Mouse (Mus musculus) liver, embryonic 16.5 days (tissue): ENCODE data around the gene Olfr348. TPM values are rescaled to one million over a fixed set of nuclear protein-coding genes. Genes with fewer than 3 reads are reported as not detected.

ENCODE experiments used
- ATAC-seq: fragments of 200-750 bp; cut with Nextera tagmentation; 2 replicates; pipeline ENCODE4 v1.8.0; 2017; ENCODE audit warnings: low read depth, mild to moderate bottlenecking, moderate number of reproducible peaks, moderate library complexity
- H3K27ac ChIP-seq: fragments of 300-500 bp; sonication (generic); 2 replicates; pipeline ENCODE4 v1.5.1; 2014; ENCODE audit warnings: mild to moderate bottlenecking, low read length
- H3K27me3 ChIP-seq: fragments of 300-500 bp; sonication (generic); 2 replicates; pipeline ENCODE4 v1.6.1; 2014; ENCODE audit warnings: low read depth, low read length, mixed read lengths; ENCODE audit not compliant: control insufficient read depth, insufficient read depth
- H3K36me3 ChIP-seq: fragments of 300-500 bp; sonication (generic); 2 replicates; pipeline ENCODE4 v1.6.1; 2014; ENCODE audit warnings: mild to moderate bottlenecking; ENCODE audit not compliant: control insufficient read depth, insufficient read depth
- H3K4me1 ChIP-seq: fragments of 300-500 bp; sonication (generic); 2 replicates; pipeline ENCODE4 v1.6.1; 2014; ENCODE audit warnings: low read depth, low read length, mixed read lengths; ENCODE audit not compliant: control insufficient read depth
- H3K4me2 ChIP-seq: fragments of 300-500 bp; sonication (generic); 2 replicates; pipeline ENCODE4 v1.6.1; 2014; ENCODE audit warnings: low read depth, low read length, mixed read lengths
- H3K4me3 ChIP-seq: fragments of 300-500 bp; sonication (generic); 2 replicates; pipeline ENCODE4 v1.5.1; 2014; ENCODE audit warnings: low read depth, mild to moderate bottlenecking, low read length
- H3K9ac ChIP-seq: fragments of 300-500 bp; sonication (generic); 2 replicates; pipeline ENCODE4 v1.6.1; 2014; ENCODE audit warnings: low read depth, low read length
- H3K9me3 ChIP-seq: fragments of 300-500 bp; sonication (generic); replicated peaks from 2 replicates; pipeline ENCODE4 v1.6.1; 2016; ENCODE audit warnings: low read length; ENCODE audit not compliant: control insufficient read depth
- WGBS: fragments of 180-500 bp; shearing (Covaris S2); extraction: QIAGEN DNeasy Blood & Tissue Kit; methylation state at CpG from one replicate; pipeline ENCODE4 v1.1.7; 2014; ENCODE audit not compliant: insufficient replicate concordance; 5-methylcytosine and 5-hydroxymethylcytosine counted together
- polyA plus RNA-seq: library from polyadenylated mRNA; unstranded; fragments of >200 nt; fragmentation: Nextera tagmentation; extraction: Ambion mirVana; gene quantifications from 2 replicates; pipeline ENCODE4 v1.2.1, GENCODE M21; 2015

Gene Olfr348
- polyA plus RNA-seq = not detected in 2 replicates

DNA sequence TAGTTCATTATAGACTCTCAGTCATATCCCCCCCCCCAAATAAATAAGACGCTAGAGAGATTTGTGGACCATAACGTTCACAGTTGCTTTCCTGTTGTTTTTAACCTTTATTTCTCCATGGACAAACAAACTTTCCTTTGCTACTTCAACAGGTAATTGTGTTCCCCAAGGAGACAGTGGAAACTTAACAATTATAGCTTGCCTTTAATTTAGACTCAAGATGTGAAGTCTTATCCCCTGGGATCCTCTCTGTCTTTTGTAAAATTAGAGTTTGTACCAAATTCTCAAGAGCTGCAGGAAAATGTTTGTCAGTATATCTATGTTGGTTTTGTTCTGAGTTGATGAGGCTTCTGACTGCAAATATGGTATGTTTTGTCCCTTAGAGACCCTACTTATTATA is at the start of gene Olfr348:
TSS of gene Olfr348 (plus strand) at position 301 of the 400 bp plus-strand sequence.
- no peaks in the 10 kb centered on the region for H3K4me1 ChIP-seq
- no peak within 1 kb of the TSS for H3K9ac ChIP-seq
- H3K36me3 ChIP-seq = no peaks in the 10 kb centered on the region
- no peak within 1 kb of the TSS for H3K4me3 ChIP-seq
- H3K4me2 ChIP-seq = no peak within 1 kb of the TSS
- WGBS = 51% methylated on average over 2 of the region's 2 CpGs
- ATAC-seq = no peak
- no peaks in the 10 kb centered on the region for H3K27me3 ChIP-seq
- H3K9me3 ChIP-seq = no peaks in the 10 kb centered on the region
- no peak within 1 kb of the TSS for H3K27ac ChIP-seq

DNA sequence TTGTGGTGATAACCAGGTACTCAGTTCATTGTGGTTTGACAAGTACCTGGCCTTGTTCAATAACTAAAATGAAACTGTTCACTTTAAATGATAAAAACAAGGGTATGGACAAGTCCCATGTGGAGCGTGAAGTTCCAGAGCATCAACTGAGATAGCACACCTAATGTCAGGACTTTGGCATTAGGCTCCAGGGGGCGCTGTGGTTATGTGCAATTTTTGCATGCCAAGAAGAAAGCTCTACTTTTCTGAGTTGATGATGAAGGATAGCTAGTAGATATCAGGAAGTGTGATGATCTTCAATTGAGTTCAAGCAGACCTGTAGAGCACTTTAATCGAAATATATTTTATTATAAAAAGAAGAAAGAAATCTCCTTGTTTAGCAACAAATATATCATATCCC is 47.9 kb upstream of the Olfr348 start:
- H3K27me3 ChIP-seq = no peaks in the 10 kb centered on the region
- no peaks in the 10 kb centered on the region for H3K9me3 ChIP-seq
- no peak overlapping the region for H3K27ac ChIP-seq
- H3K9ac ChIP-seq = no peak overlapping the region
- H3K4me1 ChIP-seq = no peaks in the 10 kb centered on the region
- 38% methylated on average over 3 of the region's 3 CpGs for WGBS
- H3K36me3 ChIP-seq = no peaks in the 10 kb centered on the region
- H3K4me2 ChIP-seq = no peak overlapping the region
- no peak for ATAC-seq
- no peak overlapping the region for H3K4me3 ChIP-seq

GRCm38 (mm10) chr2:36790238-36790637 is 6.2 kb downstream of the Olfr348 start, which contains the start of gene Olfr50:
Gene Olfr50, plus strand, starts transcription at chr2:36790538.
- H3K9me3 ChIP-seq = no peaks in the 10 kb centered on the region
- H3K27me3 ChIP-seq = no peaks in the 10 kb centered on the region
- H3K4me2 ChIP-seq = no peak within 1 kb of the TSS
- no peaks in the 10 kb centered on the region for H3K36me3 ChIP-seq
- 51% methylated on average over 2 of the region's 2 CpGs for WGBS
- no peak within 1 kb of the TSS for H3K4me3 ChIP-seq
- H3K27ac ChIP-seq = no peak within 1 kb of the TSS
- ATAC-seq = no peak
- H3K4me1 ChIP-seq = no peaks in the 10 kb centered on the region
- no peak within 1 kb of the TSS for H3K9ac ChIP-seq

DNA sequence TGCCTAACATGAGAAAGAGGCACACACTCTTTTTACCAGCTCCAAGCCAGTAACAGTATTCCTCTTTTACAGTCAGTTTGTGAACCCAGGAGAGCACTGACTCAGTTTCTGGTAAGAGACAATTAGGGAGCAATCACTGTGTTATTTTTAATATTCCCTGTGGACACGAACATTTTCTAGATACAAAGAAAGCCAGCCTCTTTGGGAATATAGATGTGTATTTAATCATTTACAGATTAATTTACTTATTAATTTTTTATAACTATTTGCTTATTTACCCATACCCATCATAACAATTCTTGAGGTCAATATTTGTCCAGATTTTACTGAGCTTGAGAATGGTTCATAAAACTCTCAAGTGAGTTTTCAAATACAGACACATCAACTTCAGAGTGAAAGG is 32.9 kb downstream of the Olfr348 start, which contains the start of gene Olfr3:
TSS of gene Olfr3 (minus strand) at position 101 of the 400 bp plus-strand sequence.
- 57% methylated on average over 1 of the region's 1 CpGs for WGBS
- no peak within 1 kb of the TSS for H3K9ac ChIP-seq
- no peaks in the 10 kb centered on the region for H3K27me3 ChIP-seq
- no peak for ATAC-seq
- H3K4me3 ChIP-seq = no peak within 1 kb of the TSS
- no peak within 1 kb of the TSS for H3K27ac ChIP-seq
- no peaks in the 10 kb centered on the region for H3K4me1 ChIP-seq
- H3K4me2 ChIP-seq = no peak within 1 kb of the TSS
- no peaks in the 10 kb centered on the region for H3K9me3 ChIP-seq
- H3K36me3 ChIP-seq = no peaks in the 10 kb centered on the region

Other genes starting within 250 kb of the Olfr348 start
- not detected in 2 replicates for gene Olfr344, start 217.6 kb upstream of the Olfr348 start, polyA plus RNA-seq
- not detected in 2 replicates for gene Olfr345, start 144.2 kb upstream of the Olfr348 start, polyA plus RNA-seq
- not detected in 2 replicates for gene Olfr346, start 98.5 kb upstream of the Olfr348 start, polyA plus RNA-seq
- not detected in 2 replicates for gene Olfr347, start 52.4 kb upstream of the Olfr348 start, polyA plus RNA-seq
- not detected in 2 replicates for gene Olfr50, start 6.3 kb downstream of the Olfr348 start, polyA plus RNA-seq
- gene Olfr3, start 32.8 kb downstream of the Olfr348 start, polyA plus RNA-seq = not detected in 2 replicates
- not detected in 2 replicates for gene Olfr350, start 62.0 kb downstream of the Olfr348 start, polyA plus RNA-seq
- not detected in 2 replicates for gene Olfr351, start 78.4 kb downstream of the Olfr348 start, polyA plus RNA-seq
- not detected in 2 replicates for gene Olfr352, start 84.2 kb downstream of the Olfr348 start, polyA plus RNA-seq
- gene Olfr353, start 108.7 kb downstream of the Olfr348 start, polyA plus RNA-seq = not detected in 2 replicates
- gene Olfr354, start 121.4 kb downstream of the Olfr348 start, polyA plus RNA-seq = not detected in 2 replicates
- gene Olfr355, start 144.6 kb downstream of the Olfr348 start, polyA plus RNA-seq = not detected in 2 replicates
- not detected in 2 replicates for gene Olfr356, start 152.8 kb downstream of the Olfr348 start, polyA plus RNA-seq
- gene Olfr357, start 209.6 kb downstream of the Olfr348 start, polyA plus RNA-seq = not detected in 2 replicates
- gene Olfr358, start 225.1 kb downstream of the Olfr348 start, polyA plus RNA-seq = not detected in 2 replicates